Mouse (Mus musculus): ENCODE measurements at regions not wholly inside any gene's neighbourhood (a gene's known extent, or its start where the extent isn't known, plus 50 kb on each side); places are given as distances from the start of the nearest gene placed in this dataset.

DNA sequence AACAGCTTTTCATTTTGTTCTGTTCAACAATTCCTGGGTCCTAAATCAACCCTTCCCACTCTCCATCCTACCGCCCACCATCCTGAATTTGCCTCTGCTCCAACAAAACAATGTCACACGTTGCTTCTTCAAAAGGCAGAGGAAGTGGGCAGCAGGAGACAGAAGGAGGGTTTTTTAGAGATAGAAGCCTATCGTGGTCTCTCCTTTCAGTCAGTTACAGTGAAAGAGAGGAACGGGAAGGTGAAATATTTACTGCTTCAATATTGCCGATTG, 181.7 kb downstream of the Rdh14 start:
- DNase-seq (ENCODE audit: low spot score in 2 of 2), result no peak

DNA sequence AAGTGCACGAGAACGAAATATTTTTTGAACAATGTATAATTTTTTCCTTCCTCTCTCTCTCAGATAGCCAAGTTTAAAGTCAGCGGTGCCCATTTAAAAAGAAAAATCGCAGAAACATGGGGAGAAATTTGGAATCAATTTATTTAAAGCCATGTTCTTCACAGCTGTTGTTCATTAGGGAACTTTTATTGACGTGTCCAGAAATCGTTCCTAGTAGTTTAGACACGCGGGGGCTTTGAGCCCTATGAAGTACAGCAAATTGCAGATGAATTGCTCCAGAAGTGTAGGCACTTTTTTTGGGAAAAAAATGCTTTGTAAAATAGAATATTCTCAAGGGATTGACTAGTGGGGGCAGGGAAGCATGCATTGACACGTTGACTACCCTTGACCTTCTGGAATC, 182.8 kb downstream of the Rdh14 start:
- no peak for DNase-seq (ENCODE audit: low spot score in 2 of 2)

DNA sequence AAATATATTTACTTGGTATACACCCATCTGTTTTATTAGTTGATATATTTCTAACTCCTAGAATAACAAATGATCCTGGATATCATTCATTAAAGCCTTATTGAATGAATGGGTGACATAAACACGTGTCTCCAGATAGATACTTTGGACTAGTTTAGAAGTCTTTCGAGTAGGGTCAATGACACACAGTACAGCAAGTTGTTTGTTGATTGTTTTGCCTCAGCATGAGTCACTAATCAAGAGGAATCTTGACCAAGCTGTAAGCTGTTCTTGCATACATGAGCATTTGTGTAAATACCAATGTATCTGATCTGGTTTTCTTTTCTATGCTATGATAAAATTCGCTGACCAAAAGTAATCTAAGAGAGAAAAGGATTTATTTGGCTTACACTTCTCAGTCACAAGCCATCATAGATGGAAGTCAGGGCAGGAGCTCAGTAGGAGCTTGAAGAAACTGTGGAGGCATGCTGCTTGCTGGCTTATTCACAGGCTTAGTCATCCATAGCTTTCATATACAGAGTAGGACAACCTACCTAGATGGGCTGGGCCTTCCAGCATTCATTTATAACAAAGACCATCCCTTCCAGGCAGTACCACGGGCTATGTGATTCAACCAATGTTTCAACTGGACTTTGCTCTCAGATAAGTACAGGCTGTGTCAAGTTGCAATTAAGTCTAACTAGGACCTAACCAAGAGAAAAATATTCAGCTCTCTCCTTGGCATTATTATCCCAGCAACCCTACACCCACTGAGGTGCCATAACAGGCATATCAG, 192.5 kb downstream of the Rdh14 start:
- no peak for DNase-seq (ENCODE audit: low spot score in 2 of 2)

DNA sequence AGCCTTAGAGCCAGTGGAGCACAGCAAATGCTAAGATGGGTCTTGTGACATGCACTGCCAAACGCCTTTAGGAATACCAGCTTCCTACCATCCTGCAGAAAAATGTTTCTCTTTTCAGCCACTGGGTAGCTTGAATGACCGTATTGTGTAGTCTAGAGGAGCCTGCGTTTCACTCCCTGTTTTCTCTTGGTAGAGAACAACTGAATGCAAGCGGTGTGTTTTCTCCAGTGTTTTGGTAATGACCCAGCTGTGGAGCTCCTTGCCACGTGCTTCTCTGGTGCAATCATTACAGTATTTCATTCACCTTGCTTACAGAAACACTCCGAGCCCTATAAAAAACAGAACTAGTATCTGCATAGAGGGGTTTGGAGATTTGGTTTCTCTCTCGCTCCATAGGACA, 193.5 kb downstream of the Rdh14 start:
- no peak for DNase-seq (ENCODE audit: low spot score in 2 of 2)

DNA sequence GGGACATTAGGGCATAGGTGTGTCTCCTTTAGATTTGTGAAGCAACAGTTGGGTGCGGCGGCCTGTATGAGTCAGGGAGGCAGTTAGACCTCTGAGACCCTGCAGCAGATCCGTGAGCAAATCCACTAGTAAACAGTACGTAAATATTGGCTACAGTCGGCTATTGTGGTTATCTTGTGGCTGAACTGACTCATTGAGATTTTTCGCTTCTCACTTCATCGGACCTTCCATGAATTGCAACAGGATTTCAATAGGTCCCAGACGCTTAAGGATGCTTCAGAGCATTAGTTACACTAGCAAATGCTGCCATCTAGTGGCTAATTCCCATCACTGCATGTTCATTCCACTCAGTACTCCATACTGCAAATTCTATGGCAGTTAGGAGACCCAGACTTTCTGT, 199.0 kb downstream of the Rdh14 start:
- DNase-seq (ENCODE audit: low spot score in 2 of 2), result peak; percentile 13 to 80

DNA sequence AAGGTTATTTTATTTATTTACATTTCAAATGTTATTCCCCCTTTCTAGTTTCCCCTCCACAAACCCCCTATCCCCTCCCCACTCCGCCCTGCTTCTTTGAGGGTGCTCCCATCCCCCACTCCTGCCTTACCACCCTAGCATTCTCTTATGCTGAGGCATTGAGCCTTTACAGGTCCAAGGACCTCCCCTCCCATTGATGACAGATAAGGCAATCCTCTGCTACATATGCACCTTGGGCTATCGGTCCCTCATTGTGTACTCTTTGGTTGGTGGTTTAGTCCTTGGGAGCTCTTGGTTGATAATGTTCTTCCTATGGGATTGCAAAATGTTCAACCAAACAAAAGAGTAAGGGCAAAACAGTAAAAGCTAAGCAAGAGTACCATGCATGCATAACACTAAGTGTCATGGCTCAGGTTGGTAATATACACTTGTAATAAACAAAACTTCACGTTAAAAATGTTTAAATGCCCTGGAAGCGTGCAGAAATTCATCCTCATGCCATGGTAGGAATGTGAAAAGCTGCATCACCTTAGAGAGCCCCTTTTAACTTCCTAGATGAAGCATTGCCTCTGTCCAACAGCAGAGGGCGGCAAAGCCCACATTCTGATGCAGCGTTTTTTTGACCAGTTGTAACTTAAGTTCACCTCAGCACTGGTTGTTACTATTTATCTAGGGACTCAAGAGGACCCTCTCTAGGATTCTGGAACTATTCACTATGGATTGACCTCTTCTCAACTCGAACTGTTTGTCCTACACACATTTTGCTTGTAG, 207.6 kb downstream of the Rdh14 start:
- DNase-seq (ENCODE audit: low spot score in 2 of 2), result peak in 1 of 2 experiments; percentile 52

DNA sequence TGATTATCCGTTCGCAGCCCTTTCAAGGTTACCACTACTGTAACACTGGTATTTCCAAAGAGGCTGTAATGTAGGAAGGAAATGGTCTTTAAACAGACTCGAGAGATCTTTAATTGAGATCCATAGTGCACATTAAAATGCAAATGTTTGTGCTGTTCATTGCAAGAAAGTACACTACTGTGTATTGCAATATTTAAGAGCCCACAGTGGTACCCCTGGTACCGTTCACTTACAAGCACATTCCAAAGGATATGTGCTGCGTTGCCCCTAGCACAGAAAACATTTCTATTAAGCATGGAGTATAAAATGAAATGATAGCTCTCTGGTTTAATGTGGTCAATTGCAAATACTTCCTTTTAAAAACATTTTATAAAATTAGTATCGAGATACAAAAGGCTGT, 209.5 kb downstream of the Rdh14 start:
- DNase-seq (ENCODE audit: low spot score in 2 of 2), result no peak

DNA sequence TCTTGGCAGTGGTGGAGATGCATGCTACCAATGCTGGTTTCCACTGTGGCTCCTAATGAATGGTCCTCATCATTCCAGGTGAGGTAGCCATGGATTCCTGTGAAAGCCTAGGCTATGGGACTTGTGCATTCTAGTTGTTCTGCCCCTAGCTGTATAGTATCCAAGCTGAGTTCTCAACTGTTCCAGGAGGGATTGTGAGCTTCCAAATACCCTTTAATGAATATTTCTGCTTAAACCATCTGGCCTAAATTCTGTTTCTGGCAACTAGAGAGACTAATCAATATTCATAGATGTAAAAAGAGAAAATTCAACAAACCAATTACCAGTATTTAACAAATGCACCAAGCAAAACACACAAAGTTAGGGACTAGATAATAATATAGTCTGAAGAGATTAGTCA, 227.7 kb downstream of the Rdh14 start:
- no peak for DNase-seq (ENCODE audit: low spot score in 2 of 2)

DNA sequence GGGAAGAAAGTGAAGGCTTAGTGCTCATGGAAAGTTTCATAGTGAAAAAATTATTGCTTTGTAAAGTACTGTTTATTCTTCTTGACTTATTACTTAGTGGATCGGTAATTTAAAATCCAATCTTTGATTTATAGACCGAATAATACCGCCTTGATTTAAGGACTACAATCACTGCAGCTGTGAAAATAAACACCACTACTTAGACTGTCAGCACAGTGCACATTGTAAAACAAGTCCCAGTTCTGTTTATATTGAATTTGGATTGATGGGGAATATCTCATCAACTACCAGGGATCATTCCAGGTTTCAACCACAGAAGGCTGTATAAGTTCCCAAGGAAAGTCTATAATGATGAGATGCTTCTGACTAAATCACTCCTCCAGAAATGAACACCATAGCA, 230.0 kb downstream of the Rdh14 start:
- no peak for DNase-seq (ENCODE audit: low spot score in 2 of 2)

DNA sequence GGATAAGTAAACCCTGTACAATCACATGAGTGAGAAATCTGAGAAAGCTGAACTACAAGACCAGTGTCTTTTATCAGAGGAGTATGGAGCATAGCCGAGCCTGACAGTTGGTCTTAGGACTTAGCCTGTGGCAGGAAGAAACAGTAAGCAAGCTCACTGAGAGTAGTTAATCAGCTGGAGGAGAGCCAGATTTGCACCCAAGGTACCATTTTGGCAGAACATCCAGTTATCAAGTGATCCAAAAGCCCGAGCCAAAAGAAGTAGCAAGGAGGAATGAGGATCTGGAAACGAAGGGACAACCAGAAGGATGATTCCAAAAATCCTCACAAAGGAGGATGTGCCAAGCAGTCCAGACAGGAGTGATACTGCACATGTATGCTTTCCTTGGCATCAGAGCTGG, 248.0 kb downstream of the Rdh14 start:
- DNase-seq (ENCODE audit: low spot score in 2 of 2), result no peak

DNA sequence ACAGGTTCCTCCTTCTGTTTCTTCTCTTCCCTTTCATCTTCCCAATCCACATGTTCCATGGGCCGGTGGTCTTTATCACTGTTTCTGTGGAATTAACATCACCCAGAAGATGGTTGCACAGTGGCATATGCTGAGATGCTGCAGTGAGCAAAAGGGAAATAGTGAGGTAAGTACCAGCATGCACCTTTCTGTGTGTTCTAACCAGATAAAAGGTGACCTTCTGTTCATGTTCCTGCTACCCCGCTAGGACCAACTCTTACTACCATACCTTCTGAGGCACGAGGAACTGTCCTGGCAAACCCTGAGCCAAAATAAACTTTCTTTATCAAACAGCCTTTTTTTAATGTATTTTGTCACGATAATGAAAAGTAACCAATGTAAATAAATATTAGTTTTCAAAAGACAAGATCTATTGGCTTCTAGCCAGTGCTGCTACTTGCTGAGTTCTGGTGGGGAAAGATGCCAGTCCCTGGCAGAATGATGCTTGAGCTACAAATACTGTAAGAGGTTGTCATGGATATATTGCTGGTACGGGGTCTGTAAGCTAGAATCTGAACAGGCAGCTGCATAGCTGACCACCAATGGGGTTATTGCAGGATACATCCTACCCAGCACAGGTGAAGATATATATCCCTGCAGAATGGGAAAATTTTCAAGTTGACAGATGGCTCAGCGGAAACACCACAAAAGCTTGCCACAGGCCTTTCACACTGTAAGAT, 264.1 kb downstream of the Rdh14 start:
- peak in 1 of 2 experiments; percentile 2 for DNase-seq (ENCODE audit: low spot score in 2 of 2)

DNA sequence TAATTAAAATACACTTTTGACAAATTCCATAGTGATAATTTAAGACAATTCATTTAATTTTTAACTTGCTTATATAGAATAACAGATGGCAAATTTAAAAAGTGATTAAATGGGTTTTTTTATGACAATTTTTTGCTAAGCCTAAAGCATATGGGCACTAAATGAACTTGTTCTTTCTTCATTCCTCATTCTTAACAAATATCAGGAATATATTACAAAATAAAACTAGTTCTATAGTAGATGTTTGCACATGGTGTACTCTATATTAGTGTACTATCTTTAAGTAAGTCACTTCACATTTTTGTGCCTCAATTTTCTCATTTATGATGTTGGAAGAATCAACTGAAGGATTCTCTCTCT, 264.6 kb downstream of the Rdh14 start:
- DNase-seq (ENCODE audit: low spot score in 2 of 2), result no peak

DNA sequence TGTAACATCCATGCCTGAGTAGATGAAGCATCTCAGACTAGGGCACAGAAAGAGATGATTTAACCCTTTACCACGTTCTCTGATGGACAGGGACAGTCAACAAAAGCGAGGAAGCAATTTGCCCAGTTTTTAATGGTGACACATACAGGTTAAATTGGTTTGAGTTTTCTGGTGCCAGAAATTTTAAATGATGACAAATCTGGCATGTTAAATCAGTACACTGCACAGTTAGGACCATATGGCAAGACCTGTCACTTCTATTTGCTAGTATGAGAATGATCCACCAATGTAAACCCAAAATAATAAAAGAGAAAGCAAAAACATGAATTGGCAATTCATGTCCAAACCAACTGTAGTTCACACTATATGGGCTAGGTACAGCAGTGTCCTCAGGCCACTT, 268.3 kb downstream of the Rdh14 start:
- no peak for DNase-seq (ENCODE audit: low spot score in 2 of 2)

DNA sequence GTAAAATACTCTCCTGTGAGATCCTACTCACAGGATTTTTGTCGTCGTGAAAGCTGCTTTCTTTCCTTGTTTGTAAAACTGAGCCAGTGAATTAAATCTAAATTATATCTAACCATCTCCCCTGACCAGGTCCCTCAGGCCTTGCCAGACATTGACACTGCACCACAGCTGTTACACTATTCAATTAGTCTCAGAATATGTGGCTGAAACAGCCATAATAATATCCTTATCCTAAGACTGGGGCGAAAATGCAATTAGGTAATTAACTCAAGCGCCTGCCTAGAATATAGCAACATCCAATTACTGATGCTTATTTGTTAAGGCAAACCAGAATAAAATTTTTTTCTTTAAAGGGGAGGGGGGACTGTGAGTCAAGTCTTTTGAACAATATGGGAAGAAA, 296.2 kb downstream of the Rdh14 start:
- DNase-seq (ENCODE audit: low spot score in 2 of 2), result no peak

All from left cerebral cortex, adult 9 months (tissue).